Mouse (Mus musculus) E14TG2a.4 (cell line): Measurements from ENCODE around the gene Pnp.

ENCODE experiments used
- CTCF ChIP-seq: conservative IDR thresholded peaks from 2 replicates; pipeline ENCODE4 v1.5.1; 2014; ENCODE audit warnings: low read length
- NANOG ChIP-seq: IDR thresholded peaks from 2 replicates; pipeline ENCODE4 v1.6.1; 2014; ENCODE audit warnings: borderline replicate concordance, low read length, mixed read lengths

GRCm38 (mm10) chr14:50904828-50905129, 26.1 kb upstream of the Pnp start:
- 0 out of 2 replicates have a peak, but pooled peaks have one; percentile 12 for TF ChIP-seq CTCF
- TF ChIP-seq NANOG = no peak
